Mouse (Mus musculus) E14TG2a.4 (cell line): ENCODE data around the gene Gm20388.

Source experiments
- CTCF ChIP-seq: conservative IDR thresholded peaks from 2 replicates; pipeline ENCODE4 v1.5.1; 2014; ENCODE audit warnings: low read length
- POU5F1 ChIP-seq: IDR thresholded peaks from 2 replicates; pipeline ENCODE4 v1.6.1; 2014; ENCODE audit warnings: low read length, borderline replicate concordance

DNA sequence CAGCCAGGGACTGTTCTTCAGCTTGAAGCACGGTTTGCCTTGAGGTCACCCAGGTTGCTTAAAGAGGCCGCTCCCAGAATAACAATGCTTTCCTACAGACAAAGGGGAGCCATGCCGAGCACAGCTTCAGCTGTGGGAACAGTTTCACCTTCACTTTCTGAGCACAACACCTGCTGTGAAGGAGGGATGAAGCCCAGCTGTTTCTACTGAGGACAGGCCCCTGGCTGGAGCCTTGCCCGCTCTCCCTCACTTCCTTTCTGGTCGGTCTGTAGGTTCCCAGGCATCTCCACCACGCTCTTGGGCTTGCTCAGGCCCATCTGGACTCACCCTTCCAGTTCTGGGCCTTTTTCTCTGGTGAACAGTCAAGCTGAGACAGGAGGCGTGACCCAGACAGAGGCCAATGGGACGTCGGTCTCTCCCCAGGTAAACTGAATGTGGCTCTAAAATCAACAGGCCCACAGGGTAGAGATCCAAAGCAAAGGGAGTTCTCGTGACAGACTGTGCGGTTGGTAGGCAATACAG lies 4177.5 kb downstream of the Gm20388 start:
- TF ChIP-seq CTCF (no peak), POU5F1 (no peak; the same call in 1 of the 2 replicates)
